Mouse (Mus musculus) heart, adult 11 months (tissue): ENCODE measurements around the gene Mfsd2a.

Experiments
- DNase-seq: peaks from one replicate; pipeline ENCODE4 v3.0.0; 2022

Gene Mfsd2a

DNA sequence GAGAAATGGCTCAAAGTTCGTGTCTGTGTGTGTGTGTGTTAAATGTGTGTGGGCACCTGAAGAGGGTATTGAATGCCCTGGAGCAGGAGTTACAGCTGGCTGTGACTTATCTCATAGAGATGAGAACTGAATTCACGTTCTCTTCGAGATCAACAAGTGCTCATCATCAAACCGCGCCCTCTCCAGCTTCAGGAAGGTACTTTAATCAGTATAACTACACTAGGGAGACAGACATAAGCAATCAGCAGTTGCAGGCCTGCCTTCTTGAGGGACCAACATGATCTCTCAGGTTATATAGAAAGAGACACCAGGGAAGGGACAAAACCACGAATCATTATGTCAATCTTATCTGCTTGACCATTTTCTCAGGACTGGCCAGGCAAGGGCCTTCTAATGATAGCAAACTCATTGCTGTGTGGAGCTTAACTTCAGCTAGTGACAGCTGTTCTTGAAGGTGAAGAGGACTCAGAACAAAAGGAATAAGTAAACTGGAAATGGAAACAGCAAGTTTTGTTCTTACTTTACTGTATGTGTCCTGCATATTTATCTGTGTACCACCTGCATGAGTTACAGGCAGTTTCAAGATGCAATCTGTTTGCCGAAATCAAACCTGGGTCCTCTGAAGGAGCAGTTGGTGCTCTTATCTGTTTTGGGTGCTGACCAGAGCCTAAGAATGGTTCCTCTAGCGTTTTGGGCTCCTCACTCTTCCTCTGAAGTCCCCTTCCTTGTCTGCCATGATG, 28.6 kb downstream of the Mfsd2a start:
- no peak for DNase-seq

DNA sequence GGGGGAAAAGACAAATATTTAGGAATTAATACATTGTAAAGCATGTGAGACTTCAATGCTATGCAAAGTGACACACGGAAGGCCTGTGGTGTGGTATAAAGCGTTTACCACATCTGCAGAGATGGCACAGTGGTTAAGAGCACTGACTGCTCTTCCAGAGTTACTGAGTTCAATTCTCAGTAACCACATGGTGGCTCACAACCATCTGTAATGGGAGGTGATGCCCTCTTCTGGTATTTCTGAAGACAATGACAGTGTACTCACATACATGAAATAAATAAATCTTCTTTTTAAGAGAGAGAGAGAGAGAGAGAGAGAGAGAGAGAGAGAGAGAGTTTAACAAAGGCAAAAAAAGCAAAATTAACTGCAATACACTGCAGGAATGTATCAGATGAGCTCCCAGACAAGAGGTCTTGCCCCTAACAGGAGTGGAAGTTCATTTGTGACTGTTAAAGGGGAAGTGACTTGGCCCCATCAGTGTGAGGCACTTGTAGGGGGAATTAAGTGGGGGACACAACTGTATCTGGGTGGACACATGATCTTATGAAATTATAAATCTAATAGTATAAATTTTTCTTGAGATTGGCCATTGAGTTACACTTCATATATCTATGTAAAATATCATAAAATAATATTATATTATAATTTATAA, 29.9 kb downstream of the Mfsd2a start:
- DNase-seq: peak; percentile 28

DNA sequence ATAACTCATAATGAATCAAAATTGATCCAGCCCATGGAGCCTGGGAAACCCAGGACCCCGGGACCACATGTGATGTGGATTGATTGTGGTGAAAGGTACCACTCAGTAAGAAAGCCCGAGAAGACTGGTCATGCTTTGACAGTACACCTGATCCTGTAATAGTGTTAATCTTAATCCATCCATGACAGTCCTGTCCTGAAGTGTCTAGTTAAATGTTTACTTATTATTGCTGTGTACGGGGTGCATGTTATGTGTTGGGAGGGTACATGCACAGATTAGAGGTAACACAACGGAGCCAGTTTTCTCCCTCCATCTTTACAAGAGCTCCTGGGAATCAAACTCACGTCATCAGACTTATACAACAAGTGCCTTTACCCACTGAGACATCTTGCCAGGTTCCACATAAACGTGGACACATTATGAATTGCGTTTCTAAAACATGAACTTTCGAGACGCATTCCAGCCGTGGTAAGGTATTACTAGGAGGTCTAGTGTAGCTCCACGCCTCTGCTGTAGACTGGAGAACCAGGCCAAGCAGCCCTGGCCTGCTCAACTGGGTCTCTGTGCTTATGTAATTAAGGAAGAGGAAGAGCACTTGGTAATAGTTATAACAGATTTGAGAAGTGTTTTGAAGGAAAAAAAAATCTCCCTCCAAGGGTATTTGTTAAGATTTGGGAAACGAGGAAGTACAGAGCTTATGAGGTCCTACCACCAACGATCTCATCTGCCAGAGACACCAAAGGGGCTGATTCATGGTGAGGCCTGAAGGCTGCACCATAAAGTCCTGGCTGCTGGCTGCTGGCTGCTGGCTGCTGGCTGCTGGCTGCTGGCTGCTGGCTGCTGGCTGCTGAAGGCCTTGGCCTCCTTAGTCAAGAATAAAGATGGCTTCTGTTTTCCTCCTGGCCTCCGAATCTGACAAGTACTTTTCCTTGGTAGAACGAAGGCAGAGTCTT, 37.3 kb downstream of the Mfsd2a start:
- peak; percentile 93 for DNase-seq

GRCm38 (mm10) chr4:122922841-122923240, 38.1 kb downstream of the Mfsd2a start:
- DNase-seq: peak; percentile 90

GRCm38 (mm10) chr4:122915985-122916384, 45.0 kb downstream of the Mfsd2a start:
- DNase-seq: no peak

GRCm38 (mm10) chr4:122914186-122914585, 46.8 kb downstream of the Mfsd2a start:
- no peak for DNase-seq

DNA sequence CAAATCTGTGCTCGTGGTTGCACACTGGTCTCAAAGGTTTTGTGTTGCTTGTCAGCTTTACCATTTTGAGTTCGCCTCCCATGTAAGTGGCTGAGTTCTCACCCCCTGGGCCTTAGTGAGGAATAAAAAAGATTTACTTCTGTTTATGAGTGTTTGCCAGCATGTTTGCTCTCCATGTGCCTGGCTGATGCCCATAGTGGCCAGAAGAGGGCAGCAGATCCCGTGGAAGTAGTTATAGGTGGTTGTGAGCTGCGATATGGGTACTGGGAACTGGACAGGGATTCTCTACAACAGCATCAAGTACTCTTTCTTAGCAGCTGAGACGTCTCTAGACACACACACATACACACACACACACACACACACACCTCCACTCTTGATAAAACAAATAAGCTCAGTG, 48.4 kb downstream of the Mfsd2a start:
- no peak for DNase-seq

GRCm38 (mm10) chr4:122910577-122910976, 50.4 kb downstream of the Mfsd2a start:
- DNase-seq: no peak

DNA sequence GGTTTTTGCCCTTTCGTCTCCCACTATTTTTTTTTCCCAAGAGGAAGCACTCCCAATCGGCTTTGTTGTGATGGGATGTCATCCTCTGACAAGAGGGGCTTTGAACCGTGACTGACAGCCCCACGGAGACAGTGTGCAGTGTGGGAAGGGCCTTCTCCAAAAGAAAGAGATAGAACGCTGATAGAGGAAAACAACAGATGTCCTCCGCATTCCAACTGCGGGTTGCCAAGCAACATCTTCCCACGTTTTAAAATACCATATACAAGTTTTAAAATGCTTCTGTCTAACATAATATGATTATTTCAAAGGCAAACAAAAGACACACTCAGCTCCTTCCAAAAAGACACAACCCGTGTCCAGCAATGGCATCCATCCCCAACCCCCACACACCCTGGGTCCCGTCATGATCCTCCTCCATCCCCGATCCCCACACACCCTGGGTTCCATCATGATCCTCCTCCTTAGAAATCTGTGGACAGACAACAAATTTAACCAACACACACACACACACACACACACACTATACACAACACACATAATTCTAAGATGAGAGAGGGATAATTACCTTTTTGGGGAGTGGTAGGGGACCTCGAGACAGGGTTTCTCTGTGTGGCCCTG, 51.3 kb downstream of the Mfsd2a start:
- no peak for DNase-seq

GRCm38 (mm10) chr4:122905359-122905758, 55.6 kb downstream of the Mfsd2a start:
- no peak for DNase-seq

DNA sequence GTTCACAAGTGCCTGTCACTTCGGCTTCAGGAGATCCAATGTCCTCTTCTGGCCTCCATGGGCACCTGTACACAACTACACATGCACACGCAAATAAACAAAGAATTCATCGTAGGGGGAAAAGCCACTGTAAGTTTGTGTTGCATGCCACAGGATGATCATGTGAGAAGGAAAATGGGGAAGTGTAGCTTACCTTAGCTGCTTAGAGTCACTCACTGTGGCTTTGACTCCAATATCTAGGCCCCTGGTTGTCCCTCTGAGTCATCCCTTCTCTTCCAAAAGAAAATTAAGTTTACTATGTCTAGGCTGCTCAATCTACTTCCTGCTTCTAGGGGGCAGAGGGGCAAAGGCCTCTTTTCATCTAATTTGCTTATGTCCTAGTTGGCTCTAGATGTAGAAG, 57.3 kb downstream of the Mfsd2a start:
- no peak for DNase-seq

DNA sequence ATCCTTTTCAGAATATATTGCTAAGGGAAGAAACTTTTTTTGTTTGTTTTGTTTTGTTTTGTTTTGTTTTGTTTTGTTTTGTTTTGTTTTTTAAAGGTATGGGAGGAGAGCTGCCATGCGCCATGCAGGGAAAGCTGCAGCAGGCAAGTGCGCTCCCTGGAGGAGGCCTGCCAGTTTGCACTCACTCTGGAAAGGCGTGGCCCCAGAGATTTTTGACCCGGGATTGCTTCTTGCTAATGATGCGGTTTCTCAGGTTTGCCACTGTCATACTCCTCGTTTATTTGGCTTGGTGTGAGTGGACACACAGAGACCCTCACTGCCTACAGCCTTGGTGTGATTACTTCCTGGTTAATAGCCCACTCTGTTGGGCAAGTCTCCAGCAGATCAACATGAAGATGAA, 58.8 kb downstream of the Mfsd2a start:
- peak; percentile 90 for DNase-seq

DNA sequence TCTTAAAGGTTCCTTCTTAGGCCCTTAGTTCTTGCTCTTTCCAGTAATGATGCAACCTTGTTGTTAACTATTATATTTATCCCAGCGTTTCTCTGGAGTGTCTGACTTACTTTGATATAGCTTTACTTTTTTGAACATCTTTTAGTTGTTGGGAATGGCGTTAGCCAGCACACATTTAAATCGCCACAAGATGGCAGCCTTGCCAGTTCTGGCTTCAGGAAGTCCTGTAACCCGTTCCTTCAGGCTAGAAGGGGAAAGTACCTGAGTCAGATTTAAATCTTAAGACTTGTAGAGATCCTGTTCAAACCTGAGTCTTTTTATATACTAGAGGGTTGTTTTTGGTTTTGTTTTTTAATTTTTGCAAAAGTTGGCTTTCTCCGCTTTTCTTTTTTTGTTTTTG, 62.7 kb downstream of the Mfsd2a start:
- no peak for DNase-seq

- DNase-seq: no peak
Observed at GRCm38 (mm10) chr4:122897750-122898149, 63.2 kb downstream of the Mfsd2a start.
